Mouse (Mus musculus) liver, embryonic 12.5 days (tissue): Measurements from ENCODE around the gene Tgds. TPM values are rescaled to one million over a fixed set of nuclear protein-coding genes. Genes with fewer than 3 reads are reported as not detected.
"Not testable (repeated sequence)": the region's sequence is repeated elsewhere in the genome, so short reads cannot be mapped to it uniquely, and the experiment has no call there.

ENCODE experiments used
- ATAC-seq: fragments of 200-750 bp; cut with Nextera tagmentation; 2 replicates; pipeline ENCODE4 v1.8.0; 2017; ENCODE audit warnings: moderate number of reproducible peaks, mild to moderate bottlenecking, moderate library complexity
- H3K27ac ChIP-seq: fragments of 300-500 bp; sonication (generic); 2 replicates; pipeline ENCODE4 v1.5.1; 2016; ENCODE audit warnings: mild to moderate bottlenecking
- H3K27me3 ChIP-seq: fragments of 300-500 bp; sonication (generic); replicated peaks from 2 replicates; pipeline ENCODE4 v1.6.1; 2016; ENCODE audit warnings: mild to moderate bottlenecking, moderate library complexity
- H3K36me3 ChIP-seq: fragments of 300-500 bp; sonication (generic); 2 replicates; pipeline ENCODE4 v1.6.1; 2016; ENCODE audit warnings: mild to moderate bottlenecking, moderate library complexity
- H3K4me1 ChIP-seq: fragments of 300-500 bp; sonication (generic); 2 replicates; pipeline ENCODE4 v1.6.1; 2016
- H3K4me2 ChIP-seq: fragments of 300-500 bp; sonication (generic); 2 replicates; pipeline ENCODE4 v1.6.1; 2016; ENCODE audit warnings: mild to moderate bottlenecking, moderate library complexity
- H3K4me3 ChIP-seq: fragments of 300-500 bp; sonication (generic); 2 replicates; pipeline ENCODE4 v1.5.1; 2016; ENCODE audit warnings: mild to moderate bottlenecking, moderate library complexity
- H3K9ac ChIP-seq: fragments of 300-500 bp; sonication (generic); 2 replicates; pipeline ENCODE4 v1.6.1; 2016; ENCODE audit warnings: mild to moderate bottlenecking, moderate library complexity
- H3K9me3 ChIP-seq: fragments of 300-500 bp; sonication (generic); replicated peaks from 2 replicates; pipeline ENCODE4 v1.6.1; 2016; ENCODE audit warnings: mild to moderate bottlenecking, moderate library complexity
- WGBS: fragments of 180-500 bp; shearing (Covaris S2); methylation state at CpG from one replicate; pipeline ENCODE4 v1.1.7; 2016; ENCODE audit not compliant: insufficient replicate concordance; 5-methylcytosine and 5-hydroxymethylcytosine counted together
- polyA plus RNA-seq: library from polyadenylated mRNA; unstranded; fragments of >200 nt; fragmentation: Nextera tagmentation; extraction: Ambion mirVana; gene quantifications from 2 replicates; pipeline ENCODE4 v1.2.1, GENCODE M21; 2016

Gene Tgds
- polyA plus RNA-seq, 1 experiment from 2014 or later: 23.0 TPM

DNA sequence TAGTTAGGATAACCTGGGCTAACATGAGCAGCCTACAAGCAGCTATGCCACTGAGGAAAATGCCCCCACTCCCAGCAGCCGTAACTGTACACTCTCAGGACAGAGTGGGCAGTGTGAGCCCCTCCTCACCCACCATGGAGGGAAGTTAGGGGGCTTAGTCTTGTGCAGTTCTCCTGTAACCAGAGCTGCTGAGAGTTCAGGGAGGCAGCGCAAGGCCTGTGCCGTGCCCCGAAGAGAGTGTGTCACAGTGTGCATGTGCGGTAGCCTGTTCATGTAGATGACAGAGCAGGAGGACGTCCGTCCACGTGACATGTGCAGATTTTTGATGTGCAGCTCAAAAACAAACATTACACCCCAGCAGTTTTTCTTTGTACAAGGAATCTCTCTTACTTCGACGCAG, 24.2 kb upstream of the Tgds start:
- WGBS: 75% methylated on average over 10 of the region's 10 CpGs
- Histone ChIP-seq H3K9ac (no peak overlapping the region), H3K27ac (no peak overlapping the region), H3K4me3 (no peak overlapping the region), H3K9me3 (no peaks in the 10 kb centered on the region), H3K27me3 (no peaks in the 10 kb centered on the region), H3K4me1 (no peaks in the 10 kb centered on the region), H3K36me3 (peaks cover 64% of the 10 kb centered on the region), H3K4me2 (no peak overlapping the region)
- no peak for ATAC-seq

DNA sequence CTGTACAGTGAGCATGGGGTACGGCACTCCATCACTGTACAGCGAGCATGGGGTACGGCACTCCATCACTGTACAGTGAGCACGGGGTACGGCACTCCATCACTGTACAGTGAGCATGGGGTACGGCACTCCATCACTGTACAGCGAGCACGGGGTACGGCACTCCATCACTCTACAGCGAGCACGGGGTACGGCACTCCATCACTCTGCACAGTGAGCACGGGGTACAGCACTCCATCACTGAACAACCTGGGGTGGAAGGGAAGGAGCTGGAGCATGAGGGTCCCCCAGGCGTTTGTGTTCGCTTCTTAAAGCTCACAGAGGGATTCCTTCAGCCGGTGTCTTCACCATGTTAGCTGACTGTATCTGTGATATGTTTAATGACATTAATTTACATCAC, 23.5 kb upstream of the Tgds start:
- not testable (repeated sequence) for H3K4me2 ChIP-seq, H3K27ac ChIP-seq, ATAC-seq, H3K27me3 ChIP-seq, H3K4me3 ChIP-seq, H3K9me3 ChIP-seq, H3K9ac ChIP-seq, H3K4me1 ChIP-seq
- 84% methylated on average over 16 of the region's 16 CpGs for WGBS
- peaks cover 57% of the 10 kb centered on the region for H3K36me3 ChIP-seq

DNA sequence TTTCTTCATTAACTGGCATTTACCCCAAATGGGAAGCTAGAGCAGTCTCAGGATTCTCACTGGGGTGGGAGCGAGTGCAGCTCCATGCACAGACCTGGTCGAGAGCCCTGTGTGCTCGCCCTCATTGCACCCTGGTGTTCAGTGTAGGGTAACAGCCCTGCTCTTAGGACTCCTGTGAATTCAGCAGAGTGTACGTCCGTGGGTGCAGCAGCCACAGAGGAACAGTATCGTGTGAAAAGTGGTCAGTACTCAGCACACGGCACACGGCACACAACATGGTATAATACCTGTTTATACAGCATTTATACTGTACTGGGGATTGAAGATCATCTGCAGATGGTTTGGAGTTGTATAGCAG, 19.7 kb upstream of the Tgds start:
- H3K4me2 ChIP-seq: no peak overlapping the region
- H3K9me3 ChIP-seq: no peaks in the 10 kb centered on the region
- no peak overlapping the region for H3K4me3 ChIP-seq
- peaks cover 42% of the 10 kb centered on the region for H3K36me3 ChIP-seq
- no peak overlapping the region for H3K9ac ChIP-seq
- WGBS: 82% methylated on average over 8 of the region's 8 CpGs
- H3K27me3 ChIP-seq: no peaks in the 10 kb centered on the region
- no peaks in the 10 kb centered on the region for H3K4me1 ChIP-seq
- H3K27ac ChIP-seq: no peak overlapping the region
- peak; percentile 32; the same call in 1 of the 2 replicates for ATAC-seq

DNA sequence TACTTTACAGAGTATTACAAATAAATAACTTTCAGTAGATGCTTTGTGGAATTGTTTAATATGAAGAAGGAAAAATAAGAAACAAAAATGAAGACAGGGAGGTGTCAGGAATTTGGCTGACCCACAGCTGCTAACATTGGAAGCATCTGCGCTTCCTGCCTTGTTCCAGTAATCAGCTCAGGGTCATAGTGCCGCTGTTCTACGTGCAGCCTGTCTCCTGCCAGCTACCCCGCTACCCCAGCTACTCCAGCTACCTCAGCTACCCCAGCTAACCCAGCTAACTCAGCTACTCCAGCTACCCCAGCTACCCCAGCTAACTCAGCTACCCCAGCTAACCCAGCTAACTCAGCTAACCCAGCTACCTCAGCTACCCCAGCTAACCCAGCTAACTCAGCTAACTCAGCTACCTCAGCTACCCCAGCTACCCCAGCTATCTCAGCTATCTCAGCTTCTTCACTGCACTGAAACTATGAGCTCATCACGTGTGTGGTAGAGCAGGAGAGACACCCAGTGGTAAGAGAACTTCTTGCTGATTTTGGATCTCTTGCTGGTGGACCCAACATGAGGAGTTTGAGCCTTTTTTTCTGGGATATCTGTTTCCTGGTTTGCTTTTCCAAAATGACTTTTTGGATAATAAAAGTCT, 19.2 kb upstream of the Tgds start:
- Histone ChIP-seq H3K27me3 (no peaks in the 10 kb centered on the region), H3K9ac (no peak overlapping the region), H3K9me3 (no peaks in the 10 kb centered on the region), H3K4me2 (no peak overlapping the region), H3K27ac (no peak overlapping the region), H3K4me1 (no peaks in the 10 kb centered on the region), H3K36me3 (peaks cover 42% of the 10 kb centered on the region), H3K4me3 (no peak overlapping the region)
- WGBS: 76% methylated on average over 5 of the region's 5 CpGs
- no peak for ATAC-seq

DNA sequence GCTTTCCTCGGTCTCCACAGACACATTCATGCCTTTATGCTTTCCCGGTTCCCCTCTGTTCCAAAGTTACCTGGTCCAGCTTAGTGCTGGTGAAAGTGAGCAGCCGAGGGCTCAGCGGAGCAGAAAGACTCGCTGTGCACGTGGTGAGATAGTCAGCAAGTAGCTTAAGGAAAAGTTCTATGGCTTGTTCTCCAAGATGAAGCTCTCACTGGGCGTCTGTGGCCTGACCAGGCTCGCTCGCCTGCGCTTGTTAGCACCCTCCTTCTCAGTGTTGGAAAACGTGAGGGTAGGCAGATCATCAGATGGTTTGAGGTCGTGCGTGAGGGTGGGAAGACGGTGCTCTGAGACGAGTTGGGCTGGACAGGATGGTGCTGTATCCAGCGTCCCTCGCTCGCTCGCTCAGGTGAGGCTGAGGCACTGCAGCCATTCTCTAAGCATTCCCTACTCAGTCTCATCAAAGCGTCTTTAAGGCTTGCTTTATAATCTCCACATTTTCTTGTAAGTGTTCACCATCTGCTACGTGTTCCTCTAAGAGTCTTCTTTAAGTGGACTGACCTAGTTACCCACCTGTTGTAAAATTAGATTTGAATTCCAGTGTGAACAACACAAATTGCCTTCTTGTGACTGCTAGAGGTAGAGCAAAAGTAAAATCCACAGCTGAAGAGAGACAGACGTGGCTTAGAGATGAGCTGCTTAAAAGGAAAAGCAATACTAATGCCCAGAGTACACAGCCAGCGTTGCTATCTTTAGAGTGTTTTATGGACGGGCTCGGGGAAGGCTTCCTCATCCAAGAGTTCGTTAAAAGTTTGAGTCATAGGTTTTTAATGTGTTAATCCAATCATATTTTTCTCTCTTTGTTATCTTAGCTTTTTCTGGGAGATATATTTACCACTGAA, 18.3 kb upstream of the Tgds start:
- Histone ChIP-seq H3K4me1 (no peaks in the 10 kb centered on the region), H3K9ac (no peak overlapping the region), H3K4me3 (no peak overlapping the region), H3K36me3 (peaks cover 36% of the 10 kb centered on the region), H3K27ac (no peak overlapping the region), H3K4me2 (no peak overlapping the region), H3K27me3 (no peaks in the 10 kb centered on the region), H3K9me3 (no peaks in the 10 kb centered on the region)
- 81% methylated on average over 26 of the region's 26 CpGs for WGBS
- no peak for ATAC-seq

DNA sequence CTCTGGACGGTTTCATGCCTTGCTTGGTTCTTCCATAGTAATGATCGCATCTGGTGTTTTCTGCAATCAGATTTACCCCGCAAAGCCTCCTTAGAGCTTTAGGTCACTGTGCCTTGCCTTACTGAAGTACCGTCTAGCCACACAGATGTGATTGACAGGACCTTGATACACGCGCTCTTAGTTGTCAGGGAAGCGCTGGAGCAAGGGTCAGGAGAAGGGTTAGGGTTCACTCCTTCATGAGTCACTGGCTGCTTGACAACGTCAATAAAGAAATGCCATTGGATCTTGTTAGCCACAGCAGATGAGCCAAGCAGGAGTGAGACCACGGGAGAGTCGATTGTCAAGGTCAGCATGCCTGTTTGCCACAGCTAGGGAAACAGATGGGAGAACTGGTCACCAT, 16.0 kb upstream of the Tgds start:
- no peak for ATAC-seq
- no peaks in the 10 kb centered on the region for H3K4me1 ChIP-seq
- WGBS: 78% methylated on average over 10 of the region's 10 CpGs
- H3K36me3 ChIP-seq: peaks cover 23% of the 10 kb centered on the region
- no peak overlapping the region for H3K9ac ChIP-seq
- H3K4me2 ChIP-seq: no peak overlapping the region
- no peak overlapping the region for H3K27ac ChIP-seq
- no peak overlapping the region for H3K4me3 ChIP-seq
- no peaks in the 10 kb centered on the region for H3K27me3 ChIP-seq
- no peaks in the 10 kb centered on the region for H3K9me3 ChIP-seq

DNA sequence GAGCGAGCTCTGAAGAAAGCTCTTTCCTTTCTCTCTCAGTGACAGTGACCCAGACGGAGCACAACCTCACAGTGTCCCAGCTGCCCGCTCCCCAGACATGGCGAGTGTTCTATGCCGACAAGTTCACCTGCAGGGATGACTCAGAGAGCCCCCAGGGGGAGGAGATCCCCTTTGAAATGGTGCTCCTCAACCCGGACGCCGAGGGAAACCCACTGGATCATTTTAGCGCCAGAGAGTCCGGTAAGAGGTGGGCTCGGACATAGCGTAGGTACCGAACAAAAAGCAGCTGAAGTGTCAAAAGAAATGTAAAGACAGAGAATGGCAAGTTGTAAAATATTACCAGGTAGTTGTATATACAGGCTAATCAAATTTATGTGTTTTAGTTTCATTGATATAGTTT, 15.5 kb upstream of the Tgds start:
- no peak for ATAC-seq
- Histone ChIP-seq H3K36me3 (peaks cover 19% of the 10 kb centered on the region), H3K9me3 (no peaks in the 10 kb centered on the region), H3K9ac (no peak overlapping the region), H3K4me2 (no peak overlapping the region), H3K27ac (no peak overlapping the region), H3K4me1 (no peaks in the 10 kb centered on the region), H3K27me3 (no peaks in the 10 kb centered on the region), H3K4me3 (no peak overlapping the region)
- WGBS: 86% methylated on average over 13 of the region's 13 CpGs

DNA sequence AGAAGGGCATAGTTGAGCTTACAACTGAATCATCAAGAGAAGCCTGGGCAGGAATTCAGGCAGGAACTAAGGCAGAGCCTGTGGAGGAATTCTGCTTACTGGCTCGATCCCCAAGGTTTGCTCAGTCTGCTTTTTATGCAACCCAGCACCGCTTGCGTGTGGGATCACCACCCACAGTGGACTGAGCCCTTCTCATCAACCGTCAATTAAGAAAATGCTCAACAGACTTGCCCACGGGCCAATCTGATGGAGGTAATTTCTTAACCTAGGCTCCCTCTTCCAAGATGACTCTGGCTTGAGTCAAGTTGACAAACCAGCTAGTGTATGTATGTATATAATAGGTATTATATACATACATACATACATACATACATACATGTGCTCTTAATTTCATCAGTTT, 9.7 kb upstream of the Tgds start:
- Histone ChIP-seq H3K9me3 (no peaks in the 10 kb centered on the region), H3K4me1 (peaks cover 12% of the 10 kb centered on the region), H3K4me3 (no peak overlapping the region), H3K27ac (no peak overlapping the region), H3K9ac (no peak overlapping the region), H3K36me3 (peaks cover 34% of the 10 kb centered on the region), H3K27me3 (no peaks in the 10 kb centered on the region), H3K4me2 (no peak overlapping the region)
- WGBS: 82% methylated on average over 5 of the region's 5 CpGs
- ATAC-seq: no peak

DNA sequence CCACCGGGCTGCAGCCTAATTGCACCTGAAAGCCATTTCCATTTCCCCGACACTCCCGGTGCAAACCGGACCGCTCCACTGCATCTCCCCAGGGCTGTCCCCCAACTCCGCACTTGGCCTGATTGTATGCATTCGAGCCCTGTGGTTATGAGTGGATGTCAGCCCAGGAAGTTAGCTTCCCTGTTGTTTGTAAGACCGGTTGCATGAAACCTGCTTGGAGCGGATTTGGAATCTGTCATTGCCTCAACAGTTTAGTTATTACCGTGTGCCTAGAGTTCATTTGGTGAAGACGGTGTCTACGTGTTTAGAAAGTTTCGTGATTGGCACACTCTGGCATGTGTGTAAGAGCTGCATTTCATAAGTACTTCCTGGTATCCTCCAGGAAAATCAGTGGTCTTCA, 4.9 kb upstream of the Tgds start:
- Histone ChIP-seq H3K4me2 (peak overlapping the region; percentile 94), H3K9ac (peak overlapping the region; percentile 79), H3K9me3 (no peaks in the 10 kb centered on the region), H3K27ac (no peak overlapping the region), H3K27me3 (no peaks in the 10 kb centered on the region), H3K4me3 (peak overlapping the region; percentile 68), H3K36me3 (peaks cover 30% of the 10 kb centered on the region), H3K4me1 (peaks cover 29% of the 10 kb centered on the region)
- no peak for ATAC-seq
- WGBS: 1% methylated on average over 13 of the region's 13 CpGs

DNA sequence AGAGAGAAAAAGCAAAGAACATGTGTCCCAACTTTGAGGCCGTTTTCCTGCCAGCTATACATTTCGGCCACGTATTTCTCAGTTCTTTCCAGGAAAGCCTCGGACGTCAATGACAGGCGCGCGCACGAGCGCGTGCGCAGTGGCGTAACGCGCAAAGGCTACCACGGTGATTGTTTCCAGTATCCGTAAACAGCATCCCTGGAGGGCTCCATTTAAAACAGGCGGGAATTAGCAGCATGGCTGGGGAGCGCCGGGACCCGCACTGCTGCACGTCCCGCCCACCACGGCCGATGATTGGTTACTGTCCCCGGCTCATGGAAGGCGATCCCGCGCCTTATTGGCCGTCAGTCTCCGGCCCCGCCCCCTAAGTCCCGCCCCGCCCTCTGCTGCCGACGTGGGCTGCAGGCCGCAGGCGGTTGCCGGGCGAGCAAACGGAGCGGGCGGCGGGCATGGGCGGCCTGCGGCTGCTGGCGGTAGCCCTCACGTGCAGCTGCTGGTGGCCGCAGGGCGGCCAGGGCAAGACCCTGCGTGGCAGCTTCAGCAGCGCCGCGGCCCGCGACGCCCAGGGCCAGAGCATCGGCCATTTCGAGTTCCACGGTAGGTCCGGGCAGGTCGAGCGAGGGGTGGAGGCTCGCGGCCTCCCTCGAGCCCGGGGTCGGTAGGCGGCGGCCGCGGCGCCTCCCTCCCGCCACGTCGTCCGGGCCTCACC, 4.3 kb upstream of the Tgds start, which contains the start of gene Gpr180:
Gene Gpr180, plus strand, starts transcription at position 415 of the 709 bp plus-strand sequence.
- Histone ChIP-seq H3K4me1 (peaks cover 32% of the 10 kb centered on the region), H3K4me3 (peak within 1 kb of the TSS; percentile 68), H3K27me3 (no peaks in the 10 kb centered on the region), H3K9ac (peak within 1 kb of the TSS; percentile 79), H3K4me2 (peak within 1 kb of the TSS; percentile 94), H3K9me3 (no peaks in the 10 kb centered on the region), H3K36me3 (peaks cover 24% of the 10 kb centered on the region), H3K27ac (peak within 1 kb of the TSS; percentile 45)
- ATAC-seq: peak; percentile 93
- under 1% methylated on average over 73 of the region's 77 CpGs for WGBS

DNA sequence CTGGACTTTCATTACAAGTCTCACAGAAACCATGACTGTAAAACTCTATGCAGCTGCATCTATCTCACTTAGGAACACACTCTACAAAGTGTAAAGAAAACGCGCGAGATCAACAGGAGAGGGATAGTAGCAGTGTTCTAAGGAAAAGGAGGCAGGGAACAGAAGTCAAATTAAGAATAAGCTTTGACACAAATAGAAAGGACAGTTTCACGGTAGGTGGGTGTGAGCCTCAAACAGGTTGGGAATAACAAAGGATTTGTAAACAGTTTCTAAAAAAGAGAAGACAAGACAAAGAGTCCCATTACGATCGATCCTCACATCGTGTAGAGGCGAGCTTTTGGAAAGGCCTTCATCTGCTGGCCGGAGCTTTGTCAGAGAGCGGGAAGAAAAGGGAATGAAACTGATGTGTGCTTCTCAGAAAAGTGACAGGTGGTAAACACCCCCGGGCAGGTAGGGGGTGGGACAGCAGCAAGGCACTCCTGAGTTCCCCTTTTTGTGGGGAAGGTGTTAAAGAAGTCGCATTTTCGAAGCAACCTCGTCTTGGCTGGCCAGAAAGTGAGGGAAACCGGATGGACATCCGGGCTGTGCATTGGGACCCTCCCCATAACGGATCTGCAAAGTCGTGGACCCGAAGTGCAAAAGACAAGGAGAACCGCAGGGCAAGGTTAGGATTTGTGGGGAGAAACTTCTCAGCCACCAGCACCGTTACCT, 469 bp downstream of the Tgds start:
- no peak for ATAC-seq
- Histone ChIP-seq H3K36me3 (peaks cover 25% of the 10 kb centered on the region), H3K4me1 (peaks cover 40% of the 10 kb centered on the region), H3K9ac (peak overlapping the region; percentile 70), H3K27ac (peak overlapping the region; percentile 37; the same call in 1 of the 2 replicates), H3K27me3 (no peaks in the 10 kb centered on the region), H3K9me3 (no peaks in the 10 kb centered on the region), H3K4me3 (peak overlapping the region; percentile 79), H3K4me2 (peak overlapping the region; percentile 72)
- 13% methylated on average over 21 of the region's 21 CpGs for WGBS
